In the genomic region with DNA sequence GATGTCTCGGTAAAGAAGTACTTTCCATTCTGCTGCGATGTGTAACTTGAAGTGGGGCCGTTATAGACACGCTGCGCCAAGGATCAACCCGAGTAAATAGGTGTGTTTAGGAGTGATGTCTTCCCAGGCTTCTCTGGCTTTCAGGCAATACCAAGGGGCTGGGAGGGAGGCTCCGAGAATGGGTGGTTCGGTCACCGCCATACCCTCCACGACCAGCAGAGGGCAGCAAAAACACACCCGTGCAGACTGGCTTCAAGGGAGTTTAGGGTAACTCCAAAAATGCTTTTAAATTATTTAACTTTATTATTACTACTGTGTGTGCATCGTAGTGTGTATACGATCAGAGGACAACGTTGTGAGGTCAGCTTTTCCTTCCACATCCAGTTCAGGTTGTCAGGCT, we compare ENCODE assay signal across 9 mouse cellular contexts. TPM values are rescaled to one million over a fixed set of nuclear protein-coding genes. Genes with fewer than 3 reads are reported as not detected.
DNase-seq lines count a peak whose midpoint lies in the region; ATAC-seq and TF ChIP-seq lines count a peak whose summit lies in the region.
"Had no signal": no experiment of that assay in that cellular context is flagged by ENCODE, and none has a peak within 500 bp of the region (broad histone marks: within the 10 kb centered on the region; RNA-seq: fewer than 3 reads in every experiment).

No protein-coding gene starts in this region.

- H3K27ac ChIP-seq in ES-E14 (ENCODE audit: insufficient read depth, low read depth, low read length, poor library complexity, severe bottlenecking): no peak overlapping the region
- H3K27ac ChIP-seq in bone marrow, adult 2 months (ENCODE audit: control insufficient read depth, insufficient read depth, low read depth, low read length, poor library complexity): no peak overlapping the region
- H3K27ac ChIP-seq in embryonic facial prominence, embryonic 15.5 days (replicated peaks): no peak overlapping the region
- H3K27ac ChIP-seq: liver, embryonic 15.5 days had no signal

- peak; percentile 95 for TF ChIP-seq CTCF in bone marrow, adult 2 months (IDR thresholded peaks at IDR 0.05; ENCODE audit: control insufficient read depth, insufficient read depth, low read length)

- no peak for TF ChIP-seq POLR2A in bone marrow, adult 2 months (IDR thresholded peaks at IDR 0.05; ENCODE audit: borderline replicate concordance, control insufficient read depth, low read depth, low read length)

- DNase-seq in ES-E14 (ENCODE audit: low read depth, low spot score): peak; percentile 68
- DNase-seq in heart, postnatal 25 days (ENCODE audit: low spot score): peak; percentile 49
- peak; percentile 88 for DNase-seq in layer of hippocampus, postnatal 14 days (ENCODE audit: low spot score in 2 of 2)
- DNase-seq in lung, postnatal 36 days: peak; percentile 93
- DNase-seq in retina, postnatal 7 days (ENCODE audit: low read depth, low spot score): peak; percentile 65
- DNase-seq in urinary bladder, postnatal 10 days (ENCODE audit: low spot score): peak; percentile 71

- H3K9ac ChIP-seq in ES-E14 (ENCODE audit: insufficient read depth, low read depth, low read length, poor library complexity, severe bottlenecking): no peak overlapping the region
- no peak overlapping the region for H3K9ac ChIP-seq in embryonic facial prominence, embryonic 15.5 days
- H3K9ac ChIP-seq: liver, embryonic 15.5 days had no signal

- 8% methylated on average over 14 of the region's 14 CpGs for WGBS in bone marrow, adult 2 months
- 7% methylated on average over 14 of the region's 14 CpGs for WGBS in embryonic facial prominence, embryonic 15.5 days

- in situ Hi-C loops in ES-E14 (cut with MboI; ENCODE audit: low sequenced_read_pairs in 2 of 2, unreplicated experiment in 2 of 2): no loop called here

- intact Hi-C loops in heart, postnatal 25 days (cut with DNase I): no loop called here

- no peak overlapping the region for H3K4me3 ChIP-seq in ES-E14 (ENCODE audit: insufficient read depth in 1 of 2, low read depth in 1 of 2, low read length in 2 of 2, poor library complexity in 1 of 2, severe bottlenecking in 1 of 2)
- H3K4me3 ChIP-seq in bone marrow, adult 2 months (replicated peaks; ENCODE audit: control insufficient read depth, low read depth, low read length): no peak overlapping the region
- no peak overlapping the region for H3K4me3 ChIP-seq in embryonic facial prominence, embryonic 15.5 days (replicated peaks)
- H3K4me3 ChIP-seq: liver, embryonic 15.5 days had no signal

- peaks cover 2 to 15% of the 10 kb centered on the region in 2 experiments; a peak in 3 of 4 replicates for H3K4me1 ChIP-seq in ES-E14 (ENCODE audit: control insufficient read depth in 2 of 2, insufficient read depth in 2 of 2, low read length in 2 of 2, poor library complexity in 1 of 2)
- peaks cover 3% of the 10 kb centered on the region; the same call in 1 of the 2 replicates for H3K4me1 ChIP-seq in bone marrow, adult 2 months (ENCODE audit: control insufficient read depth, insufficient read depth, low read length)
- H3K4me1 ChIP-seq in embryonic facial prominence, embryonic 15.5 days: peaks cover 35% of the 10 kb centered on the region

- no peaks in the 10 kb centered on the region; the same call in 1 of the 2 replicates for H3K36me3 ChIP-seq in ES-E14 (ENCODE audit: control insufficient read depth, insufficient read depth, low read length, poor library complexity, severe bottlenecking)
- no peaks in the 10 kb centered on the region; the same call in 1 of the 2 replicates for H3K36me3 ChIP-seq in embryonic facial prominence, embryonic 15.5 days
- H3K36me3 ChIP-seq: liver, embryonic 15.5 days had no signal

- H3K9me3 ChIP-seq in ES-E14 (ENCODE audit: control insufficient read depth, insufficient read depth, low read depth, low read length): no peaks in the 10 kb centered on the region
- no peaks in the 10 kb centered on the region for H3K9me3 ChIP-seq in embryonic facial prominence, embryonic 15.5 days (replicated peaks)
- H3K9me3 ChIP-seq: liver, embryonic 15.5 days had no signal

- H3K27me3 ChIP-seq in embryonic facial prominence, embryonic 15.5 days: no peaks in the 10 kb centered on the region
- H3K27me3 ChIP-seq: liver, embryonic 15.5 days had no signal

- H3K4me2 ChIP-seq in embryonic facial prominence, embryonic 15.5 days (replicated peaks): 0 out of 2 replicates have a peak overlapping the region, but pooled peaks have one; percentile 12
- H3K4me2 ChIP-seq: liver, embryonic 15.5 days had no signal

- no peak for ATAC-seq in embryonic facial prominence, embryonic 15.5 days (ENCODE audit: insufficient number of reproducible peaks, low FRiP score, low TSS enrichment, low read depth)

TF ChIP-seq in ES-E14, 5 proteins besides CTCF, POLR2A, EP300 and RAD21:
- TF ChIP-seq ZNF384 (IDR thresholded peaks at IDR 0.05; ENCODE audit: low read depth, low read length): no peak
- TF ChIP-seq ZC3H11A (IDR thresholded peaks at IDR 0.05; ENCODE audit: borderline replicate concordance, low read depth, low read length): peak; percentile 58; the same call in 1 of the 2 replicates

RNA-seq across cellular contexts. Expression of a gene that starts 24.7 kb away (rescaled TPM):
- total RNA-seq in ES-E14 (2012; rRNA removed): 71.3 and 82.0 TPM in 2 replicates
- polyA plus RNA-seq in bone marrow, adult 2 months (2011; ENCODE audit: insufficient read depth, insufficient read length, low replicate concordance, missing spikeins): 43.0 and 56.0 TPM in 2 replicates
- 130 and 131 TPM in 2 replicates for polyA plus RNA-seq in embryonic facial prominence, embryonic 15.5 days (2015; fragmentation: Nextera tagmentation; extraction: Ambion mirVana)
- 10 to 100 TPM; 41.8 to 41.9 TPM for total RNA-seq in heart, postnatal 25 days (2021)
- total RNA-seq in layer of hippocampus, postnatal 14 days (2021): 10 to 100 TPM; 81.9 to 82.1 TPM
